Mouse (Mus musculus): Measurements from ENCODE around the gene Rnf31.

- TF ChIP-seq POLR2A (IDR thresholded peaks at IDR 0.05; ENCODE audit: low read depth, low read length), result no peak
- TF ChIP-seq CTCF (IDR thresholded peaks at IDR 0.05; ENCODE audit: extremely low read depth, insufficient read depth, insufficient read length, insufficient replicate concordance), result no peak
Observed at GRCm38 (mm10) chr14:55608339-55608738, 16.8 kb downstream of the Rnf31 start.
